Mouse (Mus musculus) hindbrain, embryonic 14.5 days (tissue): ENCODE results near the gene Kirrel3. TPM values are rescaled to one million over a fixed set of nuclear protein-coding genes. Genes with fewer than 3 reads are reported as not detected.

Source experiments
- ATAC-seq: fragments of 200-750 bp; cut with Nextera tagmentation; 2 replicates; pipeline ENCODE4 v1.8.0; 2017; ENCODE audit warnings: moderate number of reproducible peaks, mild to moderate bottlenecking, moderate TSS enrichment, moderate library complexity; ENCODE audit not compliant: low FRiP score
- DNase-seq: peaks from one replicate; pipeline ENCODE4 v3.0.0-alpha.2; 2015; ENCODE audit warnings: low spot score
- H3K27ac ChIP-seq: fragments of 300-500 bp; sonication (generic); 2 replicates; pipeline ENCODE4 v1.5.1; 2014; ENCODE audit warnings: mild to moderate bottlenecking, moderate library complexity
- H3K27me3 ChIP-seq: fragments of 300-500 bp; sonication (generic); 2 replicates; pipeline ENCODE4 v1.6.1; 2014; ENCODE audit warnings: mild to moderate bottlenecking, low read length, mixed read lengths; ENCODE audit not compliant: control insufficient read depth, insufficient read depth
- H3K36me3 ChIP-seq: fragments of 300-500 bp; sonication (generic); replicated peaks from 2 replicates; pipeline ENCODE4 v1.6.1; 2014; ENCODE audit not compliant: control insufficient read depth, insufficient read depth
- H3K4me1 ChIP-seq: fragments of 300-500 bp; sonication (generic); replicated peaks from 2 replicates; pipeline ENCODE4 v1.6.1; 2014; ENCODE audit warnings: antibody characterized with exemption, low read length, mixed read lengths; ENCODE audit not compliant: control insufficient read depth, insufficient read depth
- H3K4me2 ChIP-seq: fragments of 300-500 bp; sonication (generic); replicated peaks from 2 replicates; pipeline ENCODE4 v1.6.1; 2014; ENCODE audit warnings: mild to moderate bottlenecking, moderate library complexity
- H3K4me3 ChIP-seq: fragments of 300-500 bp; sonication (generic); replicated peaks from 2 replicates; pipeline ENCODE4 v1.5.1; 2014; ENCODE audit warnings: mild to moderate bottlenecking, low read length
- H3K9ac ChIP-seq: fragments of 300-500 bp; sonication (generic); 2 replicates; pipeline ENCODE4 v1.6.1; 2014
- H3K9me3 ChIP-seq: fragments of 300-500 bp; sonication (generic); 2 replicates; pipeline ENCODE4 v1.6.1; 2016; ENCODE audit warnings: low read length; ENCODE audit not compliant: control insufficient read depth
- WGBS: fragments of 180-500 bp; shearing (Covaris S2); extraction: QIAGEN DNeasy Blood & Tissue Kit; methylation state at CpG from one replicate; pipeline ENCODE4 v1.1.7; 2014; 5-methylcytosine and 5-hydroxymethylcytosine counted together
- polyA plus RNA-seq: library from polyadenylated mRNA; unstranded; fragments of >200 nt; fragmentation: Nextera tagmentation; extraction: Ambion mirVana; gene quantifications from 2 replicates; pipeline ENCODE4 v1.2.1, GENCODE M21; 2014

Kirrel3 gene
- polyA plus RNA-seq, 1 experiment from 2014 or later, result 38.8 TPM

GRCm38 (mm10) chr9:34752076-34752800 is 266.5 kb downstream of the Kirrel3 start:
- no peak overlapping the region for H3K4me3 ChIP-seq
- DNase-seq (no peak), ATAC-seq (no peak)
- no peaks in the 10 kb centered on the region for H3K36me3 ChIP-seq
- H3K27ac ChIP-seq, result no peak overlapping the region
- no peak overlapping the region for H3K9ac ChIP-seq
- H3K4me1 ChIP-seq, result peaks cover 16% of the 10 kb centered on the region
- WGBS, result 77% methylated on average over 5 of the region's 5 CpGs
- no peaks in the 10 kb centered on the region for H3K27me3 ChIP-seq
- H3K9me3 ChIP-seq, result no peaks in the 10 kb centered on the region
- no peak overlapping the region for H3K4me2 ChIP-seq

DNA sequence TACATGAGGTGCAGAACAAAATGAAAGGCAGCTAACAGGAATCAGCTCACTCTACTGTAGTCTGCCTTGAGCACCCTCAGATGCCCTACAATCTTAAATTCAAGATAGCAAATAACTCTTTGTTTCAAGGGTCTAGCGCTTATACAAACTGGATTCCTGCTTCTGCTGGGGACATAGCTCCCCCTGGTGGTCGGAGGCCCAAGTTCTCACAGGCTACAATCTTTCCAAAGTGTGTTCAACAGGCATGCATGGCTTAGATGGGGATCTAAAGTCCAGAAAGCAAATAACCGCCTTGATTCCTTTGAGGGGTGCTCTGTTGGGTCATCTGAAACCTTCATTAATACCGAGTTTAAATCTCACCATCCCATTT is 267.1 kb downstream of the Kirrel3 start:
- DNase-seq (peak; percentile 75), ATAC-seq (no peak)
- Histone ChIP-seq H3K36me3 (no peaks in the 10 kb centered on the region), H3K27ac (no peak overlapping the region), H3K4me3 (no peak overlapping the region), H3K9me3 (no peaks in the 10 kb centered on the region), H3K4me1 (peaks cover 15% of the 10 kb centered on the region), H3K4me2 (no peak overlapping the region), H3K9ac (no peak overlapping the region), H3K27me3 (no peaks in the 10 kb centered on the region)
- WGBS, result 28% methylated on average over 4 of the region's 4 CpGs

DNA sequence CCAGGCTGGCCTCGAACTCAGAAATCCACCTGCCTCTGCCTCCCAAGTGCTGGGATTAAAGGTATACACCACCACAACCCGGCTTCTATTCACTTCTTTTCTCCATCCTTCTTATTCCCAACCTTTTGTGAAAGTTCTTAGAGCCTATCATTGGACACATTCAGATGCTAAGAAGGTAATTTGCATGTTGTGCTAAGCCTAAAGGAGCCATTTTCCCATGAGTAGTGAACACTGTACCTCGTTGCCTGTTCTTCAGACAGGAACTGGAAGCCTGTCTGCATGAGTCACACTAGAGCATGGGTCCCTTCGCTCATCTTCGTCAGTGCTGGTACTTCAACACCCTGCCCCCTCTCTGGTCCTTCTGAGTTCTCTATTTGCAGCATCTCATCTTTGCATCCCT is 268.2 kb downstream of the Kirrel3 start:
- Histone ChIP-seq H3K9me3 (no peaks in the 10 kb centered on the region), H3K27ac (no peak overlapping the region), H3K4me2 (no peak overlapping the region), H3K9ac (no peak overlapping the region), H3K4me1 (peaks cover 15% of the 10 kb centered on the region), H3K27me3 (no peaks in the 10 kb centered on the region), H3K36me3 (no peaks in the 10 kb centered on the region), H3K4me3 (no peak overlapping the region)
- 67% methylated on average over 5 of the region's 5 CpGs for WGBS
- DNase-seq (no peak), ATAC-seq (no peak)

GRCm38 (mm10) chr9:34754523-34755097 is 268.9 kb downstream of the Kirrel3 start:
- no peak overlapping the region for H3K4me3 ChIP-seq
- H3K27me3 ChIP-seq, result no peaks in the 10 kb centered on the region
- no peak overlapping the region for H3K27ac ChIP-seq
- H3K9me3 ChIP-seq, result no peaks in the 10 kb centered on the region
- DNase-seq (no peak), ATAC-seq (no peak)
- H3K36me3 ChIP-seq, result no peaks in the 10 kb centered on the region
- H3K4me1 ChIP-seq, result peaks cover 21% of the 10 kb centered on the region
- 35% methylated on average over 6 of the region's 6 CpGs for WGBS
- H3K4me2 ChIP-seq, result no peak overlapping the region
- no peak overlapping the region for H3K9ac ChIP-seq

GRCm38 (mm10) chr9:34756055-34756454 is 270.4 kb downstream of the Kirrel3 start:
- H3K4me3 ChIP-seq, result no peak overlapping the region
- no peaks in the 10 kb centered on the region for H3K9me3 ChIP-seq
- H3K27me3 ChIP-seq, result no peaks in the 10 kb centered on the region
- no peak overlapping the region for H3K4me2 ChIP-seq
- ATAC-seq (0 out of 2 replicates have a peak, but pooled peaks have one; percentile 25), DNase-seq (no peak)
- H3K4me1 ChIP-seq, result peaks cover 21% of the 10 kb centered on the region
- H3K36me3 ChIP-seq, result no peaks in the 10 kb centered on the region
- no peak overlapping the region for H3K9ac ChIP-seq
- WGBS, result 54% methylated on average over 7 of the region's 7 CpGs
- no peak overlapping the region for H3K27ac ChIP-seq

- WGBS, result 43% methylated on average over 5 of the region's 5 CpGs
- Histone ChIP-seq H3K27me3 (no peaks in the 10 kb centered on the region), H3K4me3 (no peak overlapping the region), H3K4me1 (peaks cover 17% of the 10 kb centered on the region), H3K9me3 (no peaks in the 10 kb centered on the region), H3K9ac (no peak overlapping the region), H3K4me2 (no peak overlapping the region), H3K36me3 (no peaks in the 10 kb centered on the region), H3K27ac (no peak overlapping the region)
- no peak for ATAC-seq
- no peak for DNase-seq
Observed at GRCm38 (mm10) chr9:34758925-34759324, 273.2 kb downstream of the Kirrel3 start.

- Histone ChIP-seq H3K4me3 (no peak overlapping the region), H3K36me3 (no peaks in the 10 kb centered on the region), H3K27ac (no peak overlapping the region), H3K9me3 (no peaks in the 10 kb centered on the region), H3K27me3 (no peaks in the 10 kb centered on the region), H3K4me1 (peaks cover 8% of the 10 kb centered on the region; the same call in 1 of the 2 replicates), H3K9ac (no peak overlapping the region), H3K4me2 (no peak overlapping the region)
- ATAC-seq, result no peak
- no peak for DNase-seq
- WGBS, result 36% methylated on average over 3 of the region's 3 CpGs
Observed at GRCm38 (mm10) chr9:34760521-34760920, 274.8 kb downstream of the Kirrel3 start.

DNA sequence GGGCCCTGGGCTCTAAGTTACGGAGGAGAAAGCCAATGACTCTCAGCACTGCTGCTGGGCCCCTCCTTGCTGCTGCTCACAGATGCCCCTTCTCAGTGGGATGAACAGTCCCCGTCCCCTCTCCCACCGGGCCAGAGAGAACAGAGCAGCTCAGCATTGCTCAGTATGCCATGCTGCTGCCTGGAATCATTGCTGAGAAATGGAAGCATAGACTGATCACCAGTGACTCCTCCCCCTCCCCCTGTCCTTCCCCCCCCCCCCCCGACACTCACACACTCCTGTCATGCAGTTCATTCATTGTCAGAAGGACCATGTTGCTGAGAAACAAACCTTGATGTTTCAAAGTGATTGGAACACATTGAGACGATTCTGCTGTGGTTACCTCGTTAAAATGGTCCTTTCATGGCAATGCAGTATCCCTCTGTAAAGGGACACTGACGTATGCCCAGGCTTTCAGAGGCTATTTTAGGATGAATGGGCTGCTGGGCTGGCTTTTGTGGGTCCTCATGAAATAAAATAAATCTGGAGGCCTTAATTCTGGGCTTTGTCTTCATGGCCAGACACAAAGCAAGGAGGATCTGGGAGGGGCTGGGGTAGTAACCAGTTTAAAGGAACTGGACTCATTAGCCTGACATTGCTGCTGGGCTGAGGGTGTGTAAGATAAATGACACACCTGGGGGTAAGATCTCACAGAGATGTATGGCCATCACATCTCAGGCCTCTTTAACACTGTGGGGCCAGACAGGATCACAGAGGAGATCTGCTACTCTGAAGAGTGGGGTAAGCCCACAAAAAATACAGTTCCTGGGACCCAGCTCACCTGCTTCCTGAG is 281.3 kb downstream of the Kirrel3 start:
- H3K9ac ChIP-seq, result no peak overlapping the region
- H3K4me2 ChIP-seq, result no peak overlapping the region
- DNase-seq (no peak), ATAC-seq (no peak)
- peaks cover 4% of the 10 kb centered on the region; the same call in 1 of the 2 replicates for H3K4me1 ChIP-seq
- no peak overlapping the region for H3K4me3 ChIP-seq
- whole genome bisulfite sequencing, result 25% methylated on average over 7 of the region's 7 CpGs
- no peaks in the 10 kb centered on the region for H3K36me3 ChIP-seq
- no peaks in the 10 kb centered on the region for H3K27me3 ChIP-seq
- no peak overlapping the region for H3K27ac ChIP-seq
- peaks cover 11% of the 10 kb centered on the region; the same call in 1 of the 2 replicates for H3K9me3 ChIP-seq

DNA sequence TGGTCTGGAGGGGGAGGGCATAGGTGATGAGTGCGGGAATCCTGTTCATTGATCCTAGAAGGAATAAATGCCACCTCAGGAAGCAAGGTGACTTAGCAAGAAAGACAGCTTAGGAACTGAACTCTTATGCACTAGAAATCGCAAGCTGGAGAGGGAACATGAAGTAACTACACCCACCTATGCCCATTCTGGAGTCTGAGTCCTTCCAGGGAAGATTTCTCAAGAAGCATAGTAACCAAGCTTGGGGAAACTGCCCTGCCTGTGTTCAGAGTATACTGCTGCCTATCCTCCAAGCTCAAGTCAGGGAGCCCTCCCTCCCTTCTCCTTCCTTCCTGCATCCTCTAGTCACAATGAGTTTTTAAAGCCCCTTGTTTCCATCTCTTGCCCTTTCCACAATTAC is 283.3 kb downstream of the Kirrel3 start:
- DNase-seq (no peak), ATAC-seq (no peak)
- Histone ChIP-seq H3K27me3 (no peaks in the 10 kb centered on the region), H3K9me3 (peaks cover 11% of the 10 kb centered on the region; the same call in 1 of the 2 replicates), H3K36me3 (no peaks in the 10 kb centered on the region), H3K27ac (no peak overlapping the region), H3K4me2 (no peak overlapping the region), H3K9ac (no peak overlapping the region), H3K4me1 (peaks cover 4% of the 10 kb centered on the region; the same call in 1 of the 2 replicates), H3K4me3 (no peak overlapping the region)
- WGBS, result 94% methylated on average over 2 of the region's 2 CpGs
